Mouse (Mus musculus) lung, postnatal 0 days (tissue): ENCODE measurements around the gene Chst14. TPM values are rescaled to one million over a fixed set of nuclear protein-coding genes. Genes with fewer than 3 reads are reported as not detected.
A peak's percentile ranks its signal among the peaks of the same experiment; 100 is the strongest.

Experiments
- ATAC-seq: fragments of 200-750 bp; cut with Nextera tagmentation; 2 replicates; pipeline ENCODE4 v1.8.0; 2017; ENCODE audit warnings: moderate library complexity
- DNase-seq: peaks from one replicate; pipeline ENCODE4 v3.0.0-alpha.2; 2016; ENCODE audit warnings: low spot score
- H3K27ac ChIP-seq: fragments of 300-500 bp; sonication (generic); 2 replicates; pipeline ENCODE4 v1.5.1; 2014; ENCODE audit warnings: antibody characterized with exemption, mild to moderate bottlenecking, low read length, mixed read lengths
- H3K27me3 ChIP-seq: fragments of 300-500 bp; sonication (generic); replicated peaks from 2 replicates; pipeline ENCODE4 v1.6.1; 2014; ENCODE audit warnings: low read length, mixed read lengths; ENCODE audit not compliant: insufficient read depth
- H3K36me3 ChIP-seq: fragments of 300-500 bp; sonication (generic); 2 replicates; pipeline ENCODE4 v1.6.1; 2014; ENCODE audit warnings: low read length, mixed read lengths; ENCODE audit not compliant: insufficient read depth
- H3K4me1 ChIP-seq: fragments of 300-500 bp; sonication (generic); 2 replicates; pipeline ENCODE4 v1.6.1; 2014; ENCODE audit warnings: antibody characterized with exemption, low read depth, low read length, mixed read lengths; ENCODE audit not compliant: insufficient read depth
- H3K4me2 ChIP-seq: fragments of 300-500 bp; sonication (generic); replicated peaks from 2 replicates; pipeline ENCODE4 v1.6.1; 2014; ENCODE audit warnings: low read depth, mild to moderate bottlenecking, low read length, moderate library complexity, mixed read lengths
- H3K4me3 ChIP-seq: fragments of 300-500 bp; sonication (generic); 2 replicates; pipeline ENCODE4 v1.5.1; 2014; ENCODE audit warnings: low read depth, low read length
- H3K9ac ChIP-seq: fragments of 300-500 bp; sonication (generic); replicated peaks from 2 replicates; pipeline ENCODE4 v1.6.1; 2014; ENCODE audit warnings: low read depth, mild to moderate bottlenecking
- H3K9me3 ChIP-seq: fragments of 300-500 bp; sonication (generic); 2 replicates; pipeline ENCODE4 v1.6.1; 2016; ENCODE audit warnings: low read length, mixed read lengths
- CTCF ChIP-seq: IDR thresholded peaks from 2 replicates; pipeline ENCODE4 v1.5.1; 2016; ENCODE audit warnings: antibody characterized with exemption, mild to moderate bottlenecking
- EP300 ChIP-seq: IDR thresholded peaks from 2 replicates; pipeline ENCODE4 v1.6.1; 2016; ENCODE audit warnings: antibody characterized with exemption, mild to moderate bottlenecking, control low read depth
- WGBS: fragments of 180-500 bp; shearing (Covaris S2); extraction: QIAGEN DNeasy Blood & Tissue Kit; methylation state at CpG from one replicate; pipeline ENCODE4 v1.1.7; 2014; 5-methylcytosine and 5-hydroxymethylcytosine counted together
- polyA plus RNA-seq: library from polyadenylated mRNA; unstranded; fragments of >200 nt; fragmentation: Nextera tagmentation; extraction: Ambion mirVana; gene quantifications from 2 replicates; pipeline ENCODE4 v1.2.1, GENCODE M21; 2015

Gene Chst14
- polyA plus RNA-seq, 1 experiment from 2014 or later, result 20.8 TPM

DNA sequence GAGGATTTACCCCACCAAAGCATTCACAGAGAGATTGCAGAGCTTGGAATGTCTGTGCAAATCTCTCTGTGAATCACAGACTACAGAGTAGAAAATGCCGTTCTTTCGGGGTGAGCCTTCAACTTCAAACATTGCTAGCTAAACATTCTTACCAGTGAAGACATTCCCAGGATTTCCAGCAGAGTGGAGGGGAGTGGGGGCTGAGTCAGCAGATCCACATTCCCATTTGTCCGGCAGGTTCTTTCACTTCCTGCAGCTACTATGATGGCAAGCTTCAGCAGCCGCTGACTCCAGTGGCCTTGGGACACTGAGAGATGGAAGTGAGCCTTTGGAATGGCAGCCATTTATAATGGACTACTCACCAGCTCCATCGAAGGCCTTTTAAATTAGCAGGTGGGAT, 30.2 kb downstream of the Chst14 start:
- TF ChIP-seq CTCF (no peak), EP300 (no peak)
- no peaks in the 10 kb centered on the region for H3K36me3 ChIP-seq
- H3K4me1 ChIP-seq, result no peaks in the 10 kb centered on the region
- no peak overlapping the region for H3K4me2 ChIP-seq
- H3K4me3 ChIP-seq, result no peak overlapping the region
- ATAC-seq, result no peak
- no peaks in the 10 kb centered on the region for H3K9me3 ChIP-seq
- H3K9ac ChIP-seq, result no peak overlapping the region
- 47% methylated on average over 5 of the region's 5 CpGs for WGBS
- no peak overlapping the region for H3K27ac ChIP-seq
- DNase-seq, result no peak
- H3K27me3 ChIP-seq, result no peaks in the 10 kb centered on the region

GRCm38 (mm10) chr2:118959644-118960043, 33.3 kb downstream of the Chst14 start:
- no peak overlapping the region for H3K4me2 ChIP-seq
- H3K4me1 ChIP-seq, result no peaks in the 10 kb centered on the region
- no peak overlapping the region for H3K9ac ChIP-seq
- no peaks in the 10 kb centered on the region for H3K27me3 ChIP-seq
- no peak for TF ChIP-seq EP300
- DNase-seq (no peak), ATAC-seq (no peak)
- no peak overlapping the region for H3K27ac ChIP-seq
- WGBS, result 4% methylated on average over 2 of the region's 2 CpGs
- H3K36me3 ChIP-seq, result no peaks in the 10 kb centered on the region
- no peak overlapping the region for H3K4me3 ChIP-seq
- H3K9me3 ChIP-seq, result no peaks in the 10 kb centered on the region

GRCm38 (mm10) chr2:118960413-118960812, 34.1 kb downstream of the Chst14 start:
- DNase-seq (no peak), ATAC-seq (no peak)
- H3K9ac ChIP-seq, result no peak overlapping the region
- H3K4me3 ChIP-seq, result no peak overlapping the region
- WGBS, result 70% methylated on average over 2 of the region's 2 CpGs
- no peaks in the 10 kb centered on the region for H3K27me3 ChIP-seq
- H3K4me2 ChIP-seq, result no peak overlapping the region
- no peaks in the 10 kb centered on the region for H3K9me3 ChIP-seq
- no peaks in the 10 kb centered on the region for H3K36me3 ChIP-seq
- no peaks in the 10 kb centered on the region for H3K4me1 ChIP-seq
- H3K27ac ChIP-seq, result no peak overlapping the region
- TF ChIP-seq EP300, result no peak
- TF ChIP-seq CTCF, result no peak

GRCm38 (mm10) chr2:118961546-118961945, 35.2 kb downstream of the Chst14 start:
- WGBS, result 39% methylated on average over 2 of the region's 2 CpGs
- TF ChIP-seq EP300 (no peak), CTCF (no peak)
- H3K9ac ChIP-seq, result no peak overlapping the region
- no peaks in the 10 kb centered on the region for H3K4me1 ChIP-seq
- DNase-seq (peak; percentile 20), ATAC-seq (no peak)
- no peak overlapping the region for H3K4me2 ChIP-seq
- no peaks in the 10 kb centered on the region for H3K36me3 ChIP-seq
- no peak overlapping the region for H3K4me3 ChIP-seq
- H3K27ac ChIP-seq, result no peak overlapping the region
- no peaks in the 10 kb centered on the region for H3K9me3 ChIP-seq
- H3K27me3 ChIP-seq, result no peaks in the 10 kb centered on the region

GRCm38 (mm10) chr2:118963007-118963675, 36.8 kb downstream of the Chst14 start:
- Histone ChIP-seq H3K27ac (no peak overlapping the region), H3K4me2 (no peak overlapping the region), H3K4me3 (no peak overlapping the region), H3K4me1 (no peaks in the 10 kb centered on the region), H3K27me3 (no peaks in the 10 kb centered on the region), H3K9ac (no peak overlapping the region), H3K36me3 (no peaks in the 10 kb centered on the region), H3K9me3 (no peaks in the 10 kb centered on the region)
- no peak for ATAC-seq
- WGBS, result 44% methylated on average over 9 of the region's 9 CpGs
- no peak for TF ChIP-seq EP300
- TF ChIP-seq CTCF, result peak; percentile 39
- no peak for DNase-seq

- no peaks in the 10 kb centered on the region for H3K9me3 ChIP-seq
- H3K36me3 ChIP-seq, result no peaks in the 10 kb centered on the region
- H3K4me2 ChIP-seq, result no peak overlapping the region
- no peak overlapping the region for H3K4me3 ChIP-seq
- 42% methylated on average over 7 of the region's 7 CpGs for WGBS
- DNase-seq (no peak), ATAC-seq (no peak)
- no peaks in the 10 kb centered on the region for H3K27me3 ChIP-seq
- no peak overlapping the region for H3K9ac ChIP-seq
- no peak overlapping the region for H3K27ac ChIP-seq
- no peaks in the 10 kb centered on the region for H3K4me1 ChIP-seq
- no peak for TF ChIP-seq EP300
- no peak for TF ChIP-seq CTCF
Observed at GRCm38 (mm10) chr2:118963676-118964012, 37.3 kb downstream of the Chst14 start.
